Mouse (Mus musculus): ENCODE results near the gene Smad9. TPM values are rescaled to one million over a fixed set of nuclear protein-coding genes. Genes with fewer than 3 reads are reported as not detected.

Smad9 gene
- polyA plus RNA-seq, 1 experiment: 0.12 TPM

- Histone ChIP-seq H3K79me2 (ENCODE audit: control insufficient read depth, insufficient read depth) (peaks cover under 1% of the 10 kb centered on the region), H3ac (ENCODE audit: control insufficient read depth, insufficient read length) (no peak overlapping the region), H3K4me3 (no peak overlapping the region), H3K27me3 (ENCODE audit: control insufficient read depth, insufficient read depth, insufficient read length) (no peaks in the 10 kb centered on the region), H3K4me2 (ENCODE audit: low read depth) (no peak overlapping the region), H3K36me3 (ENCODE audit: control insufficient read depth, insufficient read depth) (peaks cover 66% of the 10 kb centered on the region)
- TF ChIP-seq MAX (IDR thresholded peaks at IDR 0.05; ENCODE audit: low read depth): no peak
- TF ChIP-seq CEBPB (IDR thresholded peaks at IDR 0.05; ENCODE audit: insufficient read depth, poor library complexity, severe bottlenecking): no peak
- no peak for TF ChIP-seq MYOD1 (IDR thresholded peaks at IDR 0.05; ENCODE audit: control insufficient read depth in 1 of 3, insufficient read length in 2 of 3, low read depth in 2 of 3)
- TF ChIP-seq USF1 (IDR thresholded peaks at IDR 0.05; ENCODE audit: low read depth): no peak
- TF ChIP-seq MYOG (IDR thresholded peaks at IDR 0.05; ENCODE audit: control insufficient read depth in 1 of 3, insufficient read depth in 1 of 3, insufficient read length in 2 of 3, low read depth in 2 of 3): no peak
- TF ChIP-seq TCF3 (IDR thresholded peaks at IDR 0.05; ENCODE audit: insufficient read length, low read depth): no peak
- TF ChIP-seq POLR2AphosphoS2 (IDR thresholded peaks at IDR 0.05; ENCODE audit: insufficient read length, low read depth): no peak
- no peak for TF ChIP-seq E2F4 (IDR thresholded peaks at IDR 0.05; ENCODE audit: insufficient read depth)
- TF ChIP-seq SRF (IDR thresholded peaks at IDR 0.05; ENCODE audit: control insufficient read depth, insufficient read length, low read depth): no peak
- no peak for TF ChIP-seq REST (IDR thresholded peaks at IDR 0.05; ENCODE audit: insufficient read depth, insufficient read length)
- TF ChIP-seq POLR2A (IDR thresholded peaks at IDR 0.05; ENCODE audit: insufficient read length, low read depth): no peak
- no peak for TF ChIP-seq TCF12 (IDR thresholded peaks at IDR 0.05; ENCODE audit: insufficient read depth, poor library complexity, severe bottlenecking)
Measured at GRCm38 (mm10) chr3:54718947-54719346, 36.4 kb upstream of the Smad9 start.

GRCm38 (mm10) chr3:54723741-54724500 is 31.5 kb upstream of the Smad9 start:
- no peaks in the 10 kb centered on the region for H3K27me3 ChIP-seq (ENCODE audit: control insufficient read depth, insufficient read depth, insufficient read length)
- TF ChIP-seq USF1 (IDR thresholded peaks at IDR 0.05; ENCODE audit: low read depth) (no peak), TCF3 (IDR thresholded peaks at IDR 0.05; ENCODE audit: insufficient read length, low read depth) (no peak), MYOG (IDR thresholded peaks at IDR 0.05; ENCODE audit: control insufficient read depth in 1 of 3, insufficient read depth in 1 of 3, insufficient read length in 2 of 3, low read depth in 2 of 3) (no peak), MAX (IDR thresholded peaks at IDR 0.05; ENCODE audit: low read depth) (no peak), CEBPB (IDR thresholded peaks at IDR 0.05; ENCODE audit: insufficient read depth, poor library complexity, severe bottlenecking) (no peak), POLR2A (IDR thresholded peaks at IDR 0.05; ENCODE audit: insufficient read length, low read depth) (no peak), SRF (IDR thresholded peaks at IDR 0.05; ENCODE audit: control insufficient read depth, insufficient read length, low read depth) (no peak), POLR2AphosphoS2 (IDR thresholded peaks at IDR 0.05; ENCODE audit: insufficient read length, low read depth) (no peak), E2F4 (IDR thresholded peaks at IDR 0.05; ENCODE audit: insufficient read depth) (no peak), TCF12 (IDR thresholded peaks at IDR 0.05; ENCODE audit: insufficient read depth, poor library complexity, severe bottlenecking) (no peak), REST (IDR thresholded peaks at IDR 0.05; ENCODE audit: insufficient read depth, insufficient read length) (no peak)
- no peak overlapping the region for H3ac ChIP-seq (ENCODE audit: control insufficient read depth, insufficient read length)
- H3K4me3 ChIP-seq: no peak overlapping the region
- H3K4me2 ChIP-seq (ENCODE audit: low read depth): no peak overlapping the region
- H3K36me3 ChIP-seq (ENCODE audit: control insufficient read depth, insufficient read depth): peaks cover 41% of the 10 kb centered on the region
- H3K79me2 ChIP-seq (ENCODE audit: control insufficient read depth, insufficient read depth): peaks cover 5% of the 10 kb centered on the region

DNA sequence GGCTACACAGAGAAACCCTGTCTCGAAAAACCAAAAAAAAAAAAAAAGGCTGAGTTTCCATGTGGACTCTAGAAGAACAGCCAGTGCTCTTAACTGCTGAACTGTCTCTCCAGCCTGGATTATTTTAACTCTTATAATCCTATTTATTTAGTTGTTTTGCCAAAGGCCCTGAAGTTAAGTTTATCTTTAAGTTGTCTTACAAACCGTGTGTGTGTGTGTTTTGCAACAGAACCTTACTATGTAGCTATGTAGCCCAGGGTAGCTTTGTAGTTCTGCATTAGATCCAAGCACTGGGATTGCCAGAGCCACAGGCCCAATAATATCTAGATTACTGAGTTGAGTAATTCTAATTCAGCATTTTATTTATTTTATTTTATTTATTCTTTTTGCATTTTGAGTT is 30.0 kb upstream of the Smad9 start:
- no peaks in the 10 kb centered on the region for H3K27me3 ChIP-seq (ENCODE audit: control insufficient read depth, insufficient read depth, insufficient read length)
- TF ChIP-seq MYOG (IDR thresholded peaks at IDR 0.05; ENCODE audit: control insufficient read depth in 1 of 3, insufficient read depth in 1 of 3, insufficient read length in 2 of 3, low read depth in 2 of 3): no peak
- no peak for TF ChIP-seq USF1 (IDR thresholded peaks at IDR 0.05; ENCODE audit: low read depth)
- no peak for TF ChIP-seq E2F4 (IDR thresholded peaks at IDR 0.05; ENCODE audit: insufficient read depth)
- TF ChIP-seq MAX (IDR thresholded peaks at IDR 0.05; ENCODE audit: low read depth): no peak
- no peak for TF ChIP-seq MYOD1 (IDR thresholded peaks at IDR 0.05; ENCODE audit: control insufficient read depth in 1 of 3, insufficient read length in 2 of 3, low read depth in 2 of 3)
- TF ChIP-seq REST (IDR thresholded peaks at IDR 0.05; ENCODE audit: insufficient read depth, insufficient read length): no peak
- no peak for TF ChIP-seq SRF (IDR thresholded peaks at IDR 0.05; ENCODE audit: control insufficient read depth, insufficient read length, low read depth)
- no peak overlapping the region for H3ac ChIP-seq (ENCODE audit: control insufficient read depth, insufficient read length)

GRCm38 (mm10) chr3:54727588-54727987 is 27.8 kb upstream of the Smad9 start:
- Histone ChIP-seq H3K4me2 (ENCODE audit: low read depth) (no peak overlapping the region), H3K4me3 (no peak overlapping the region), H3K27me3 (ENCODE audit: control insufficient read depth, insufficient read depth, insufficient read length) (no peaks in the 10 kb centered on the region), H3ac (ENCODE audit: control insufficient read depth, insufficient read length) (no peak overlapping the region), H3K36me3 (ENCODE audit: control insufficient read depth, insufficient read depth) (peaks cover 49% of the 10 kb centered on the region), H3K79me2 (ENCODE audit: control insufficient read depth, insufficient read depth) (peaks cover 5% of the 10 kb centered on the region)
- TF ChIP-seq MAX (IDR thresholded peaks at IDR 0.05; ENCODE audit: low read depth) (no peak), USF1 (IDR thresholded peaks at IDR 0.05; ENCODE audit: low read depth) (no peak), SRF (IDR thresholded peaks at IDR 0.05; ENCODE audit: control insufficient read depth, insufficient read length, low read depth) (no peak), CEBPB (IDR thresholded peaks at IDR 0.05; ENCODE audit: insufficient read depth, poor library complexity, severe bottlenecking) (no peak), E2F4 (IDR thresholded peaks at IDR 0.05; ENCODE audit: insufficient read depth) (no peak), MYOG (IDR thresholded peaks at IDR 0.05; ENCODE audit: control insufficient read depth in 1 of 3, insufficient read depth in 1 of 3, insufficient read length in 2 of 3, low read depth in 2 of 3) (no peak), TCF3 (IDR thresholded peaks at IDR 0.05; ENCODE audit: insufficient read length, low read depth) (no peak), POLR2A (IDR thresholded peaks at IDR 0.05; ENCODE audit: insufficient read length, low read depth) (no peak), POLR2AphosphoS2 (IDR thresholded peaks at IDR 0.05; ENCODE audit: insufficient read length, low read depth) (no peak), TCF12 (IDR thresholded peaks at IDR 0.05; ENCODE audit: insufficient read depth, poor library complexity, severe bottlenecking) (no peak)

More for the DNA sequence above, 30.0 kb upstream of the Smad9 start:
- peaks cover 5% of the 10 kb centered on the region for H3K79me2 ChIP-seq (ENCODE audit: control insufficient read depth, insufficient read depth)
- H3K4me3 ChIP-seq: no peak overlapping the region
- peaks cover 47% of the 10 kb centered on the region for H3K36me3 ChIP-seq (ENCODE audit: control insufficient read depth, insufficient read depth)
- no peak overlapping the region for H3K4me2 ChIP-seq (ENCODE audit: low read depth)
